In the genomic region with DNA sequence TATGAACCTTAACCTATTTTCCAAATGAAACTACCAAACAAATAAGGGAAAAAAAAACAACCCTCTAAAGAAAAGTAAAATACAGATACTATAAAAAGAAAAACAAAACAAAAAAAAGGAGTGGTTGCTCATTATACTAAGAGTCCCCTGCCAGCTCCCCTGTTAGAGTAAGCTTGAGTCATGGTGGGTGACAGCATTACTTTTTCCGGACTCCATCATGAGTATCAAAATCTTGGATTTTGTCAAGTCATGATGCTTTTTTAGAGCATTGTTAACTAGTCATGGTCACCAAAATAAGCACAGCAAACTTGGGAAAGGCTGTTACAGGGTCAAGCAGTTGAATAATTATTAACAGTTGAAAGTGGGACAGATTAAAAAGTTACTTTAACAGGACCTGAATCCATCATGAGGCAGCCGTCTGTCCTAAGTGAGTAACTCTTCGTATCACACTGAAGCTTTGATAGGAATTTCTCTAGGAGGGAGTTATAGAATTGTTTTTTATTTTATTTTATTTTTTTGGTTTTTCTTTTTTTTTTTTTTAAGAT, we compare ENCODE assay signal across 15 mouse cellular contexts. TPM values are rescaled to one million over a fixed set of nuclear protein-coding genes. Genes with fewer than 3 reads are reported as not detected.
A peak's percentile ranks its signal among the peaks of the same experiment; 100 is the strongest.
DNase-seq lines count a peak whose midpoint lies in the region; ATAC-seq and TF ChIP-seq lines count a peak whose summit lies in the region.
"Had no signal": no experiment of that assay in that cellular context is flagged by ENCODE, and none has a peak within 500 bp of the region (broad histone marks: within the 10 kb centered on the region; RNA-seq: fewer than 3 reads in every experiment).

No protein-coding gene starts in this region.

- no peak for ATAC-seq in erythroblast, adult 5-6 weeks (replicated peaks; ENCODE audit: low FRiP score, poor library complexity, severe bottlenecking)
- ATAC-seq in liver, embryonic 16.5 days (ENCODE audit: low read depth), result no peak
- ATAC-seq: forebrain, embryonic 16.5 days had no signal

- no peak overlapping the region; the same call in 1 of the 2 replicates for H3K27ac ChIP-seq in liver, adult 2 months (replicated peaks; ENCODE audit: insufficient read depth, low read depth, low read length)
- no peak overlapping the region for H3K27ac ChIP-seq in liver, embryonic 16.5 days (ENCODE audit: low read length)
- H3K27ac ChIP-seq: heart, adult 2 months; limb, embryonic 15.5 days; macrophage had no signal

- WGBS in liver, adult 2 months, result 26% methylated on average over 3 of the region's 3 CpGs
- 81% methylated on average over 3 of the region's 3 CpGs for WGBS in liver, embryonic 16.5 days (ENCODE audit: insufficient replicate concordance)

- 0 out of 2 replicates have a peak overlapping the region, but pooled peaks have one; percentile 10 for H3K4me2 ChIP-seq in liver, embryonic 16.5 days (ENCODE audit: low read depth, low read length)

- H3K27me3 ChIP-seq in erythroblast, embryonic 14.5 days (ENCODE audit: control insufficient read depth), result no peaks in the 10 kb centered on the region
- no peaks in the 10 kb centered on the region for H3K27me3 ChIP-seq in liver, adult 2 months (ENCODE audit: control insufficient read depth, insufficient read depth, low read length)
- H3K27me3 ChIP-seq in liver, embryonic 16.5 days (ENCODE audit: control insufficient read depth, insufficient read depth, low read depth, low read length), result no peaks in the 10 kb centered on the region
- H3K27me3 ChIP-seq: limb, embryonic 15.5 days had no signal

- no peak for TF ChIP-seq POLR2A in liver, adult 2 months (IDR thresholded peaks at IDR 0.05; ENCODE audit: extremely low read depth, insufficient read depth, low read length)

- H3K9ac ChIP-seq in liver, adult 2 months (ENCODE audit: low read depth, low read length), result no peak overlapping the region
- H3K9ac ChIP-seq in liver, embryonic 16.5 days (ENCODE audit: low read depth, low read length), result no peak overlapping the region
- H3K9ac ChIP-seq: limb, embryonic 15.5 days had no signal

- H3K4me1 ChIP-seq in erythroblast, embryonic 14.5 days (ENCODE audit: control insufficient read depth), result peaks cover 19% of the 10 kb centered on the region
- H3K4me1 ChIP-seq in liver, adult 2 months (ENCODE audit: control insufficient read depth, insufficient read depth, low read length), result peaks cover 8% of the 10 kb centered on the region; the same call in 1 of the 2 replicates
- peaks cover 10% of the 10 kb centered on the region for H3K4me1 ChIP-seq in liver, embryonic 16.5 days (ENCODE audit: control insufficient read depth, low read depth, low read length)

- peak; percentile 94 for DNase-seq in liver, adult 2 months (ENCODE audit: extremely low read depth, low read depth, low spot score)
- DNase-seq in liver, result no peak
- peak; percentile 8 for DNase-seq in c-Kit-negative CD71-positive TER-119-positive erythroid progenitor cells, embryonic 14.5 days (ENCODE audit: low read depth, low spot score)
- no peak for DNase-seq in layer of hippocampus, adult 11-12 months (ENCODE audit: low spot score)
- DNase-seq in frontal cortex, adult 2 months (ENCODE audit: extremely low spot score in 1 of 2, low spot score in 1 of 2), result no peak
- DNase-seq: cerebellum, postnatal 10 days; heart, adult 2 months; midbrain, embryonic 14.5 days; retina, postnatal 1 day had no signal

- H3K79me2 ChIP-seq in liver, adult 2 months (ENCODE audit: control insufficient read depth, insufficient read depth, low read length), result peaks cover 8% of the 10 kb centered on the region

- TF ChIP-seq CTCF in liver, adult 2 months (IDR thresholded peaks at IDR 0.05; ENCODE audit: low read depth, low read length), result no peak

- H3K4me3 ChIP-seq in erythroblast, embryonic 14.5 days (replicated peaks), result peak overlapping the region; percentile 100
- H3K4me3 ChIP-seq in liver, adult 2 months (ENCODE audit: insufficient read depth, low read depth, low read length), result peak overlapping the region; percentile 38; the same call in 1 of the 2 replicates
- no peak overlapping the region for H3K4me3 ChIP-seq in liver, embryonic 16.5 days (ENCODE audit: low read depth, low read length)

- H3K36me3 ChIP-seq in erythroblast, embryonic 14.5 days (ENCODE audit: control insufficient read depth), result peaks cover 42% of the 10 kb centered on the region
- H3K36me3 ChIP-seq in liver, adult 2 months (ENCODE audit: control insufficient read depth, insufficient read depth, low read length), result peaks cover 19% of the 10 kb centered on the region
- H3K36me3 ChIP-seq in liver, embryonic 16.5 days (ENCODE audit: control insufficient read depth, insufficient read depth), result peaks cover 20% of the 10 kb centered on the region

- no peaks in the 10 kb centered on the region for H3K9me3 ChIP-seq in erythroblast, embryonic 14.5 days (ENCODE audit: control insufficient read depth, low read length)
- H3K9me3 ChIP-seq in liver, embryonic 16.5 days (replicated peaks; ENCODE audit: control insufficient read depth, low read length), result no peaks in the 10 kb centered on the region
- H3K9me3 ChIP-seq: limb, embryonic 15.5 days had no signal

RNA-seq across cellular contexts. Expression of a gene that starts 2.0 kb away (rescaled TPM):
- 4.0 and 5.0 TPM in 2 replicates for polyA plus RNA-seq in erythroblast, embryonic 14.5 days (2012)
- 36.6 and 43.8 TPM in 2 replicates for total RNA-seq in erythroblast, adult 5-6 weeks (2015; ENCODE audit: low replicate concordance)
- 41.2 and 53.1 TPM in 2 replicates for total RNA-seq in erythroblast, adult 5-6 weeks (2017; ENCODE audit: low replicate concordance)
- total RNA-seq in liver, adult 2 months (2014; rRNA removed), result 106 and 128 TPM in 2 replicates
- 56.1 and 63.2 TPM in 2 replicates for polyA plus RNA-seq in liver, adult 2 months (2012; rRNA removed)
- polyA plus RNA-seq in liver, embryonic 16.5 days (2015; fragmentation: Nextera tagmentation; extraction: Ambion mirVana), result 141 and 153 TPM in 2 replicates
- polyA plus RNA-seq in frontal cortex, adult 2 months (2012; rRNA removed), result 72.2 and 73.9 TPM in 2 replicates

RNA-seq across cellular contexts. Expression of a gene that starts 46.4 kb away (rescaled TPM):
- 0.08 and 0.31 TPM in 2 replicates for polyA plus RNA-seq in erythroblast, embryonic 14.5 days (2012)
- 0.19 and 1.3 TPM in 2 replicates for total RNA-seq in erythroblast, adult 5-6 weeks (2015; ENCODE audit: low replicate concordance)
- total RNA-seq in erythroblast, adult 5-6 weeks (2017; ENCODE audit: low replicate concordance), result 1.3 and 1.7 TPM in 2 replicates
- total RNA-seq in liver, adult 2 months (2014; rRNA removed), result 0.18 and 0.47 TPM in 2 replicates
- polyA plus RNA-seq in liver, adult 2 months (2012; rRNA removed), result 0.45 and 0.61 TPM in 2 replicates
- 0.22 and 0.30 TPM in 2 replicates for polyA plus RNA-seq in liver, embryonic 16.5 days (2015; fragmentation: Nextera tagmentation; extraction: Ambion mirVana)
- polyA plus RNA-seq in frontal cortex, adult 2 months (2012; rRNA removed), result 242 and 258 TPM in 2 replicates

RNA-seq across cellular contexts. Expression of a gene that starts 47.4 kb away (rescaled TPM):
- 1.5 and 3.7 TPM in 2 replicates for polyA plus RNA-seq in erythroblast, embryonic 14.5 days (2012)
- 409 and 448 TPM in 2 replicates for total RNA-seq in erythroblast, adult 5-6 weeks (2015; ENCODE audit: low replicate concordance)
- 409 and 414 TPM in 2 replicates for total RNA-seq in erythroblast, adult 5-6 weeks (2017; ENCODE audit: low replicate concordance)
- total RNA-seq in liver, adult 2 months (2014; rRNA removed), result 69.7 and 70.6 TPM in 2 replicates
- polyA plus RNA-seq in liver, adult 2 months (2012; rRNA removed), result 33.2 and 40.1 TPM in 2 replicates
- 81.5 and 87.4 TPM in 2 replicates for polyA plus RNA-seq in liver, embryonic 16.5 days (2015; fragmentation: Nextera tagmentation; extraction: Ambion mirVana)
- 154 and 162 TPM in 2 replicates for polyA plus RNA-seq in frontal cortex, adult 2 months (2012; rRNA removed)

RNA-seq across cellular contexts. Expression of a gene that starts 52.6 kb away (rescaled TPM):
- polyA plus RNA-seq in erythroblast, embryonic 14.5 days (2012), result 0.15 and 0.29 TPM in 2 replicates
- total RNA-seq in erythroblast, adult 5-6 weeks (2015; ENCODE audit: low replicate concordance), result 0.84 and 0.96 TPM in 2 replicates
- total RNA-seq in erythroblast, adult 5-6 weeks (2017; ENCODE audit: low replicate concordance), result 3.8 and 4.0 TPM in 2 replicates
- total RNA-seq in liver, adult 2 months (2014; rRNA removed), result 10.4 and 11.8 TPM in 2 replicates
- polyA plus RNA-seq in liver, adult 2 months (2012; rRNA removed), result 1.8 and 2.1 TPM in 2 replicates
- polyA plus RNA-seq in liver, embryonic 16.5 days (2015; fragmentation: Nextera tagmentation; extraction: Ambion mirVana), result 4.1 and 5.1 TPM in 2 replicates
- polyA plus RNA-seq in frontal cortex, adult 2 months (2012; rRNA removed), result 27.1 and 33.0 TPM in 2 replicates

Comparison
In these comparisons a context has a peak if more than half of its experiments do, and no peak if none do; other contexts are left out.
1. DNase-seq: peak in liver, adult 2 months (single experiment) and c-Kit-negative CD71-positive TER-119-positive erythroid progenitor cells, embryonic 14.5 days (single experiment); none in liver (single experiment), layer of hippocampus, adult 11-12 months (single experiment) and frontal cortex, adult 2 months (0 of 2).
2. RNA of a gene that starts 46.4 kb away (polyA plus RNA-seq): 242 to 258 TPM in frontal cortex, adult 2 months; 0.45 to 0.61 TPM in liver, adult 2 months, 0.08 to 0.31 TPM in erythroblast, embryonic 14.5 days and 0.22 to 0.30 TPM in liver, embryonic 16.5 days; every median in the first group is over 100 times any median in the second.